Mouse (Mus musculus) heart, embryonic 13.5 days (tissue): ENCODE data around the gene Muc3. TPM values are rescaled to one million over a fixed set of nuclear protein-coding genes. Genes with fewer than 3 reads are reported as not detected.
"Not testable (repeated sequence)": the region's sequence is repeated elsewhere in the genome, so short reads cannot be mapped to it uniquely, and the experiment has no call there.

Source experiments
- ATAC-seq: fragments of 200-750 bp; cut with Nextera tagmentation; 2 replicates; pipeline ENCODE4 v1.8.0; 2017; ENCODE audit warnings: moderate TSS enrichment; ENCODE audit not compliant: insufficient number of reproducible peaks, low FRiP score, low TSS enrichment; ENCODE audit errors: extremely low read depth
- H3K27ac ChIP-seq: fragments of 300-500 bp; sonication (generic); replicated peaks from 2 replicates; pipeline ENCODE4 v1.5.1; 2015; ENCODE audit warnings: moderate library complexity, mild to moderate bottlenecking, inconsistent platforms
- H3K27me3 ChIP-seq: fragments of 300-500 bp; sonication (generic); replicated peaks from 2 replicates; pipeline ENCODE4 v1.6.1; 2015; ENCODE audit warnings: mild to moderate bottlenecking, inconsistent platforms
- H3K36me3 ChIP-seq: fragments of 300-500 bp; sonication (generic); 2 replicates; pipeline ENCODE4 v1.6.1; 2015; ENCODE audit warnings: mild to moderate bottlenecking, inconsistent platforms
- H3K4me1 ChIP-seq: fragments of 300-500 bp; sonication (generic); 2 replicates; pipeline ENCODE4 v1.6.1; 2015; ENCODE audit warnings: inconsistent platforms
- H3K4me2 ChIP-seq: fragments of 300-500 bp; sonication (generic); 2 replicates; pipeline ENCODE4 v1.6.1; 2015; ENCODE audit warnings: inconsistent platforms, mild to moderate bottlenecking, moderate library complexity
- H3K4me3 ChIP-seq: fragments of 300-500 bp; sonication (generic); 2 replicates; pipeline ENCODE4 v1.5.1; 2015; ENCODE audit warnings: moderate library complexity, mild to moderate bottlenecking, inconsistent platforms
- H3K9ac ChIP-seq: fragments of 300-500 bp; sonication (generic); 2 replicates; pipeline ENCODE4 v1.6.1; 2015; ENCODE audit warnings: inconsistent platforms, mild to moderate bottlenecking, moderate library complexity
- H3K9me3 ChIP-seq: fragments of 300-500 bp; sonication (generic); 2 replicates; pipeline ENCODE4 v1.6.1; 2016; ENCODE audit warnings: inconsistent platforms
- WGBS: fragments of 180-500 bp; shearing (Covaris S2); methylation state at CpG from one replicate; pipeline ENCODE4 v1.1.7; 2015; ENCODE audit warnings: mixed read lengths; 5-methylcytosine and 5-hydroxymethylcytosine counted together
- polyA plus RNA-seq: library from polyadenylated mRNA; unstranded; fragments of >200 nt; fragmentation: Nextera tagmentation; extraction: Ambion mirVana; gene quantifications from 2 replicates; pipeline ENCODE4 v1.2.1, GENCODE M21; 2015

The Muc3 gene
- polyA plus RNA-seq, 1 experiment from 2014 or later = 0.11 TPM

- no peaks in the 10 kb centered on the region for H3K9me3 ChIP-seq
- H3K4me2 ChIP-seq = no peak overlapping the region
- H3K9ac ChIP-seq = no peak overlapping the region
- WGBS = 70% methylated on average over 4 of the region's 4 CpGs
- no peak overlapping the region for H3K27ac ChIP-seq
- H3K27me3 ChIP-seq = no peaks in the 10 kb centered on the region; the same call in 1 of the 2 replicates
- H3K4me1 ChIP-seq = peaks cover 11% of the 10 kb centered on the region
- ATAC-seq = no peak
- H3K4me3 ChIP-seq = no peak overlapping the region
- H3K36me3 ChIP-seq = no peaks in the 10 kb centered on the region
Measured at GRCm38 (mm10) chr5:137121280-137121679, 27.8 kb downstream of the Muc3 start.

GRCm38 (mm10) chr5:137118878-137119277, 30.2 kb downstream of the Muc3 start:
- H3K9me3 ChIP-seq = no peaks in the 10 kb centered on the region
- no peak overlapping the region for H3K4me2 ChIP-seq
- 70% methylated on average over 4 of the region's 4 CpGs for WGBS
- peaks cover 24% of the 10 kb centered on the region for H3K4me1 ChIP-seq
- no peak for ATAC-seq
- H3K27me3 ChIP-seq = no peaks in the 10 kb centered on the region
- H3K9ac ChIP-seq = no peak overlapping the region
- no peak overlapping the region for H3K27ac ChIP-seq
- no peak overlapping the region for H3K4me3 ChIP-seq
- peaks cover 11% of the 10 kb centered on the region for H3K36me3 ChIP-seq

- not testable (repeated sequence) for H3K4me2 ChIP-seq, H3K27me3 ChIP-seq, H3K9me3 ChIP-seq, H3K27ac ChIP-seq, H3K4me3 ChIP-seq, ATAC-seq, H3K9ac ChIP-seq
- peaks cover 19% of the 10 kb centered on the region for H3K36me3 ChIP-seq
- 86% methylated on average over 3 of the region's 3 CpGs for WGBS
- peaks cover 22% of the 10 kb centered on the region for H3K4me1 ChIP-seq
Measured at GRCm38 (mm10) chr5:137117994-137118393, 31.1 kb downstream of the Muc3 start.

DNA sequence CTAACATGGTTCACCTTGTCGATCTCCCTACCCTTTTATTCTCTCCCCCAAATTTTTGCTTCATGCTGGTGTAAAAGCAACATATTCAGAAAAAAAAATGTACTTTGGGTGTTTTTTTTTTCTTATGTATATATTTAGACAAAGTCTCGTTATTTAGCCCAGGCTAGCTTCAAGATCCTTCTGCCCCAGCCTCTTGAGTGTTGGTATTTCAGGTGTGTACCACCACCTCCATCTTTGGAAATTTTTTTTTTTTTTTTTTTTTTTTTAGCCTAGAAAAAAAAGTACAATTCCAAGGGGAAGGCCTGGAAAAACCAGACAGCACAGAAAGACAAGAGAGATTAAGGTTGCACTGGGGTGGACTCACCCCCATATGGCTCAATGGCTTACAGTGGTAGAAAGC, 32.1 kb downstream of the Muc3 start:
- 69% methylated on average over 2 of the region's 2 CpGs for WGBS
- Histone ChIP-seq H3K4me2 (peak overlapping the region; percentile 86), H3K36me3 (peaks cover 27% of the 10 kb centered on the region), H3K27ac (peak overlapping the region; percentile 79; the same call in 1 of the 2 replicates), H3K9me3 (no peaks in the 10 kb centered on the region), H3K9ac (no peak overlapping the region; the same call in 1 of the 2 replicates), H3K27me3 (no peaks in the 10 kb centered on the region), H3K4me3 (peak overlapping the region; percentile 69; the same call in 1 of the 2 replicates), H3K4me1 (peaks cover 18% of the 10 kb centered on the region)
- no peak for ATAC-seq

GRCm38 (mm10) chr5:137115866-137116847, 33.0 kb downstream of the Muc3 start, which contains the start of gene Trim56:
Gene Trim56 (minus strand): TSS chr5:137116209.
- Histone ChIP-seq H3K36me3 (peaks cover 36% of the 10 kb centered on the region), H3K9me3 (no peaks in the 10 kb centered on the region), H3K27me3 (no peaks in the 10 kb centered on the region), H3K4me2 (peak within 1 kb of the TSS; percentile 86), H3K4me1 (peaks cover 18% of the 10 kb centered on the region), H3K9ac (peak within 1 kb of the TSS; percentile 88), H3K27ac (peak within 1 kb of the TSS; percentile 79), H3K4me3 (peak within 1 kb of the TSS; percentile 69)
- 3% methylated on average over 29 of the region's 29 CpGs for WGBS
- peak; percentile 56 for ATAC-seq

GRCm38 (mm10) chr5:137114891-137115561, 34.1 kb downstream of the Muc3 start:
- WGBS = 68% methylated on average over 9 of the region's 9 CpGs
- Histone ChIP-seq H3K27ac (peak overlapping the region; percentile 79), H3K4me2 (peak overlapping the region; percentile 86), H3K27me3 (no peaks in the 10 kb centered on the region; the same call in 1 of the 2 replicates), H3K9me3 (no peaks in the 10 kb centered on the region), H3K36me3 (peaks cover 43% of the 10 kb centered on the region), H3K9ac (peak overlapping the region; percentile 88), H3K4me1 (peaks cover 18% of the 10 kb centered on the region), H3K4me3 (peak overlapping the region; percentile 69)
- no peak for ATAC-seq

DNA sequence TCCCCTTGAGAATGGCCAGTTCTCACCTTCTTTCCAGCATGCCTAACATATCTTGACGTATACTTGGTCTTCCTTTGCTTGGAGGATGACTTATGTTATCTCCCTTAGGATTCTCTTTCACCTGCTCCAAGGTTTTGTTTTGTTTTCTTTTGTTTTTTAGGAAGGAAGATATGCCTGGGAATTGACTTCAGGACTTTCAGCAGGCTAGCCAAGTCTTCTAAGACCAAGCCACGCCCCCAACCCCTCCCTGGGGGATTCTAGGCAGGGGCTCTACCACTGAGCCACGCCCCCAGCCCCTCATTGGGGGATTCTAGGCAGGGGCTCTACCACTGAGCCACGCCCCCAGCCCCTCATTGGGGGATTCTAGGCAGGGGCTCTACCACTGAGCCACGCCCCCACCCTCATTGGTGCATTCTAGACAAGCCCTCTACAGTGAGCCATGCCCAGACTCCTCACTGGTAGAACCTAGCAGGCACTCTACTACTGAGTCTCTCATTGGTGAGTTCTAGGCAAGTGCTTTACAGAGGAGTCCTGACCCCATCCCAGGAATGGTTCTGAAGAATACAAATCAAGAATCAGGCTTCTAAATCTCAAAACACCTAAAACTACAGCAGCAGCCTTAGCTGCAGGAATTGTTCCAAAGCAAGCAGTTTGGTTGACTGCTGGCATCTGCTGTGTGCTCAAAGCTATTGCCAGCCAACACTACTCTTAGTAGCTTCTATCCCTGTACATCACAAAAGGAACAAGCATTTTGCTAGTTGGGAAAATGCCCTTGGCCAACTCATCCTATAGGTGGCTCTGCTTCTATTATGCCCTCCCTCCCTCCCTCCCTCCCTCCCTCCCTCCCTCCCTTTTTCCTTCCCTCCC, 37.3 kb downstream of the Muc3 start:
- Histone ChIP-seq H3K4me1 (peaks cover 20% of the 10 kb centered on the region), H3K36me3 (peaks cover 43% of the 10 kb centered on the region), H3K27me3 (no peaks in the 10 kb centered on the region; the same call in 1 of the 2 replicates), H3K27ac (no peak overlapping the region), H3K9ac (no peak overlapping the region), H3K9me3 (no peaks in the 10 kb centered on the region), H3K4me2 (no peak overlapping the region), H3K4me3 (no peak overlapping the region)
- no peak for ATAC-seq
- WGBS = 81% methylated on average over 5 of the region's 5 CpGs

DNA sequence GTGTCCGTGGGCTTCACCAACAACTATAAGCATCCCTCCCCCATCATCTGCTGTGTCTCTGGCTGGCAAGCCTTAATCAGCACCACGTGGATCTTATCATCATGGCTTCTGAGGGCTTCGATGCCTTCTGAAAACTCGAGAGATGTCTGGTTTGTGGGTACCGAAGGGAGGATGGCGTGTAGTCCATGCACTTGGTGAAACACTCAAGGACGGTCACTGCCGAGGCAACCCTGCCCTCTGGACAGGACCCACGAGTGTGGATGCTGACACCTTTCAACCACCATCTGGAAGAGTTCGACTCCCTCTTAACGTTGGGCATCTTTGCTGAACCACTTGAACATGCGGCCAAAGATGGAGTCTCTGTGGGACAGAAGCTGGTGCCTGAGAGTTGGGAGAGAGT, 38.3 kb downstream of the Muc3 start:
- no peak overlapping the region for H3K27ac ChIP-seq
- no peak for ATAC-seq
- H3K36me3 ChIP-seq = peaks cover 43% of the 10 kb centered on the region
- no peak overlapping the region for H3K9ac ChIP-seq
- H3K4me2 ChIP-seq = no peak overlapping the region
- no peaks in the 10 kb centered on the region for H3K9me3 ChIP-seq
- no peak overlapping the region for H3K4me3 ChIP-seq
- WGBS = 87% methylated on average over 12 of the region's 12 CpGs
- H3K27me3 ChIP-seq = no peaks in the 10 kb centered on the region; the same call in 1 of the 2 replicates
- H3K4me1 ChIP-seq = peaks cover 16% of the 10 kb centered on the region

DNA sequence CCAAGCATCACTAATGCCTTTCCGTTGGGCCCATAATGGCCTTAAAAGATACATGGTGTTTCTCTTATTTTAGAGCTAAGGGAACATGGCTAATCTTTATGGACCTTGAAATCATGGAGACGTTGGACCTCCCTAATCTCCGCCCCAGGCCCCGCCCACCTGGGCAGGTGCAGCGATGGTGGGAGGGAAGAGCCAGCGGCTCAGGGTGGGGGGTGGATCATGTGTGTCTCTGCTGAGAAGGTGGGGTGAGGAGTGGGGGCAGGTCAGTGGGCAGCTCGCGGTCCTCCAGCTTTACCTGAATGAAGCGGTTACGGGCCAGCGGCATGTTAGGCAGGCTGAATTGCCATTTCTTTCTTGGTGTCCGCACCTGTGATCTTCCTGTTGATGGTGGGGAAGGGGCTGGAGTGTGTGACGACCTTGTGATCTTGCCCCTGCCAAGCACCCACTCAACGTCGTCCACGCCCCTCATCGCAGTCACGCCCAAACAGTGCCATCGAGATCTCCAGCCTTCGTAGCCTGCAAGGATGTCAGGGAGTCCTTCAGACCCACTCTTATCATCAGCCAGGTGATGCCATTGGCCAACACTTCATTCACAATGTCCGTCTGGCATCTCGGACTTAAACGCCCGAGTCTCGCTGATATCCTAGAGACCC, 39.1 kb downstream of the Muc3 start:
- no peak overlapping the region for H3K4me2 ChIP-seq
- WGBS = 55% methylated on average over 25 of the region's 25 CpGs
- H3K4me1 ChIP-seq = peaks cover 11% of the 10 kb centered on the region
- no peaks in the 10 kb centered on the region; the same call in 1 of the 2 replicates for H3K27me3 ChIP-seq
- no peaks in the 10 kb centered on the region for H3K9me3 ChIP-seq
- no peak overlapping the region for H3K9ac ChIP-seq
- H3K27ac ChIP-seq = no peak overlapping the region
- H3K4me3 ChIP-seq = no peak overlapping the region
- peaks cover 43% of the 10 kb centered on the region for H3K36me3 ChIP-seq
- ATAC-seq = no peak

- Histone ChIP-seq H3K27ac (no peak overlapping the region), H3K4me3 (no peak overlapping the region), H3K4me1 (peaks cover 11% of the 10 kb centered on the region), H3K27me3 (no peaks in the 10 kb centered on the region; the same call in 1 of the 2 replicates), H3K4me2 (no peak overlapping the region), H3K36me3 (peaks cover 28% of the 10 kb centered on the region), H3K9me3 (no peaks in the 10 kb centered on the region; the same call in 1 of the 2 replicates), H3K9ac (no peak overlapping the region)
- ATAC-seq = no peak
- 45% methylated on average over 6 of the region's 6 CpGs for WGBS
Measured at GRCm38 (mm10) chr5:137108111-137108510, 41.0 kb downstream of the Muc3 start.
